Mouse (Mus musculus): ENCODE measurements around the gene Maged1. TPM values are rescaled to one million over a fixed set of nuclear protein-coding genes. Genes with fewer than 3 reads are reported as not detected.

Gene Maged1
- total RNA-seq (2014; rRNA removed) (1,123 and 1,242 TPM in 2 replicates), polyA plus RNA-seq (2015; fragmentation: Nextera tagmentation; extraction: Ambion mirVana) (964 and 974 TPM in 2 replicates)

GRCm38 (mm10) chrX:94541918-94542355 lies at the start of gene Maged1:
Maged1 (minus strand) TSS chrX:94542143.
- H3K9ac ChIP-seq (replicated peaks; ENCODE audit: low read length, poor library complexity, severe bottlenecking): peak within 1 kb of the TSS; percentile 74
- no peak for TF ChIP-seq CTCF (IDR thresholded peaks at IDR 0.05)
- H3K4me2 ChIP-seq (ENCODE audit: low read depth, low read length, poor library complexity, severe bottlenecking): peak within 1 kb of the TSS; percentile 55
- no peaks in the 10 kb centered on the region for H3K9me3 ChIP-seq (ENCODE audit: low read length)
- H3K36me3 ChIP-seq (ENCODE audit: insufficient read depth, low read length): 0 out of 2 replicates have a peak, but pooled peaks cover 17% of the 10 kb centered on the region
- ATAC-seq (ENCODE audit: low FRiP score) (peak; percentile 92), DNase-seq (ENCODE audit: low spot score) (peak; percentile 96)
- peak within 1 kb of the TSS; percentile 59 for H3K4me3 ChIP-seq (ENCODE audit: low read depth, low read length)
- H3K27ac ChIP-seq (ENCODE audit: low read depth, low read length): peak within 1 kb of the TSS; percentile 90
- no peaks in the 10 kb centered on the region for H3K27me3 ChIP-seq (ENCODE audit: insufficient read depth, low read length)
- WGBS: 17% methylated on average over 32 of the region's 32 CpGs
- H3K4me1 ChIP-seq (ENCODE audit: insufficient read depth, low read length): no peaks in the 10 kb centered on the region

GRCm38 (mm10) chrX:94580251-94580650 lies 38.3 kb upstream of the Maged1 start:
- DNase-seq (ENCODE audit: low spot score) (no peak), ATAC-seq (ENCODE audit: low FRiP score) (no peak)
- 79% methylated on average over 1 of the region's 1 CpGs for whole genome bisulfite sequencing
- no peak overlapping the region for H3K9ac ChIP-seq (replicated peaks; ENCODE audit: low read length, poor library complexity, severe bottlenecking)
- H3K4me3 ChIP-seq (ENCODE audit: low read depth, low read length): no peak overlapping the region
- no peaks in the 10 kb centered on the region for H3K4me1 ChIP-seq (ENCODE audit: insufficient read depth, low read length)
- H3K4me2 ChIP-seq (ENCODE audit: low read depth, low read length, poor library complexity, severe bottlenecking): no peak overlapping the region
- H3K9me3 ChIP-seq (ENCODE audit: low read length): no peaks in the 10 kb centered on the region
- no peaks in the 10 kb centered on the region for H3K36me3 ChIP-seq (ENCODE audit: insufficient read depth, low read length)
- TF ChIP-seq CTCF (IDR thresholded peaks at IDR 0.05): no peak
- H3K27ac ChIP-seq (ENCODE audit: low read depth, low read length): no peak overlapping the region
- no peaks in the 10 kb centered on the region for H3K27me3 ChIP-seq (ENCODE audit: insufficient read depth, low read length)

DNA sequence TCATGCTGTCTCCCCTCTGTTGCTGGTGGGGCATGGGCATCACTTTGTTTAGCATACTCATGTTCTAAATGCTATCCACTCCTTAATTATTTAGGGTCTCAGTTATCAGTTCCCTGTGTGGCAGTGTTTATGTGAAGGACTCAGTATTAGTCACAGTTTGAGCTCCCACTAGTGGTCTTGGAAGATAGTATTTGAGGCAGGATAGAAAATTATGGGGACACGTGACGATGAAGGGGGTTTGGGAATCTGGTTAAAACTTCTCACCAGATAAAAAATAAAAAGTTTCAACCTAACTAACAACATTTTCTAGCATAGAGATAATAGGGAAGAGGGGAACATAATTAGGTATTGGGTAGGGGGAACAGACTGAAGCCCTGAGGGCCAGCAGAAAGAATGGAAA lies 22.8 kb upstream of the Maged1 start:
- no peak for ATAC-seq (ENCODE audit: low FRiP score)
- no peaks in the 10 kb centered on the region for H3K4me1 ChIP-seq (ENCODE audit: insufficient read depth, low read length)
- H3K9ac ChIP-seq (replicated peaks; ENCODE audit: low read length, poor library complexity, severe bottlenecking): no peak overlapping the region
- no peaks in the 10 kb centered on the region for H3K27me3 ChIP-seq (ENCODE audit: insufficient read depth, low read length)
- H3K27ac ChIP-seq (ENCODE audit: low read depth, low read length): no peak overlapping the region
- 70% methylated on average over 2 of the region's 2 CpGs for WGBS
- no peaks in the 10 kb centered on the region for H3K36me3 ChIP-seq (ENCODE audit: insufficient read depth, low read length)
- peak; percentile 19; the same call in 1 of the 2 replicates for TF ChIP-seq CTCF (IDR thresholded peaks at IDR 0.05)
- H3K4me2 ChIP-seq (ENCODE audit: low read depth, low read length, poor library complexity, severe bottlenecking): no peak overlapping the region
- no peak for DNase-seq (ENCODE audit: low spot score)
- no peak overlapping the region for H3K4me3 ChIP-seq (ENCODE audit: low read depth, low read length)
- H3K9me3 ChIP-seq (ENCODE audit: low read length): no peaks in the 10 kb centered on the region

DNA sequence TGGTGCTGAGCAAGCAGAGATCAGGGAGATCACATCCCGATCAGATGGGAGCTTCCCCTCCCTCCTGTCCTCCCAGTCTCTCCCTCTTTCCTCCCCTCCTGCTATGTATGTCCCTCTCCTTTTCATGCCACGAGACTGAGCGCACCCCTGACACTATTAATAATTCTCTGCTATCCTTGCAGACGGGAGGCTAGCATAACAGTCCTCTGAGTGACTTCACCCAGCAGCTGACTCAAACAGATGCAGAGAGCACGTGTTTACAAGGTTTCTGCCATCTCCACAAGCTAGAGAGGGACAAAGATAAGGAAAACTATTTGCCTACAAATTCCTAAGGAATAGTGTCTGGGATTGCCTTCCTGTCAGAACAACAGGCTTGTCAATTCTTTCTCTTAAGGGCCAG lies 20.4 kb upstream of the Maged1 start:
- no peak for TF ChIP-seq CTCF (IDR thresholded peaks at IDR 0.05)

GRCm38 (mm10) chrX:94548227-94548626 lies 6.3 kb upstream of the Maged1 start:
- H3K27ac ChIP-seq (ENCODE audit: low read depth, low read length): no peak overlapping the region
- peak; percentile 44 for TF ChIP-seq CTCF (IDR thresholded peaks at IDR 0.05)
- no peak overlapping the region for H3K9ac ChIP-seq (replicated peaks; ENCODE audit: low read length, poor library complexity, severe bottlenecking)
- no peak overlapping the region for H3K4me3 ChIP-seq (ENCODE audit: low read depth, low read length)
- peaks cover 5% of the 10 kb centered on the region; the same call in 1 of the 2 replicates for H3K27me3 ChIP-seq (ENCODE audit: insufficient read depth, low read length)
- ATAC-seq (ENCODE audit: low FRiP score) (no peak), DNase-seq (ENCODE audit: low spot score) (peak; percentile 4)
- no peak overlapping the region for H3K4me2 ChIP-seq (ENCODE audit: low read depth, low read length, poor library complexity, severe bottlenecking)
- WGBS: 49% methylated on average over 3 of the region's 3 CpGs
- H3K9me3 ChIP-seq (ENCODE audit: low read length): no peaks in the 10 kb centered on the region
- H3K4me1 ChIP-seq (ENCODE audit: insufficient read depth, low read length): no peaks in the 10 kb centered on the region
- H3K36me3 ChIP-seq (ENCODE audit: insufficient read depth, low read length): no peaks in the 10 kb centered on the region

More for the DNA sequence above, 20.4 kb upstream of the Maged1 start:
- ATAC-seq (ENCODE audit: low FRiP score) (no peak), DNase-seq (ENCODE audit: low spot score) (no peak)
- no peaks in the 10 kb centered on the region for H3K36me3 ChIP-seq (ENCODE audit: insufficient read depth, low read length)
- H3K4me1 ChIP-seq (ENCODE audit: insufficient read depth, low read length): no peaks in the 10 kb centered on the region
- H3K27ac ChIP-seq (ENCODE audit: low read depth, low read length): no peak overlapping the region
- no peaks in the 10 kb centered on the region for H3K9me3 ChIP-seq (ENCODE audit: low read length)
- 47% methylated on average over 5 of the region's 5 CpGs for WGBS
- H3K4me2 ChIP-seq (ENCODE audit: low read depth, low read length, poor library complexity, severe bottlenecking): no peak overlapping the region
- no peaks in the 10 kb centered on the region for H3K27me3 ChIP-seq (ENCODE audit: insufficient read depth, low read length)
- no peak overlapping the region for H3K9ac ChIP-seq (replicated peaks; ENCODE audit: low read length, poor library complexity, severe bottlenecking)
- H3K4me3 ChIP-seq (ENCODE audit: low read depth, low read length): no peak overlapping the region

- H3K27ac ChIP-seq (ENCODE audit: low read depth, low read length): no peak overlapping the region
- no peak for TF ChIP-seq CTCF (IDR thresholded peaks at IDR 0.05)
- ATAC-seq (ENCODE audit: low FRiP score) (no peak), DNase-seq (ENCODE audit: low spot score) (no peak)
- 87% methylated on average over 3 of the region's 3 CpGs for WGBS
- no peak overlapping the region for H3K4me3 ChIP-seq (ENCODE audit: low read depth, low read length)
- H3K4me1 ChIP-seq (ENCODE audit: insufficient read depth, low read length): no peaks in the 10 kb centered on the region
- no peak overlapping the region for H3K4me2 ChIP-seq (ENCODE audit: low read depth, low read length, poor library complexity, severe bottlenecking)
- H3K27me3 ChIP-seq (ENCODE audit: insufficient read depth, low read length): peaks cover 2% of the 10 kb centered on the region; the same call in 1 of the 2 replicates
- no peaks in the 10 kb centered on the region for H3K36me3 ChIP-seq (ENCODE audit: insufficient read depth, low read length)
- no peaks in the 10 kb centered on the region for H3K9me3 ChIP-seq (ENCODE audit: low read length)
- H3K9ac ChIP-seq (replicated peaks; ENCODE audit: low read length, poor library complexity, severe bottlenecking): no peak overlapping the region
These were observed 4.0 kb upstream of the Maged1 start for GRCm38 (mm10) chrX:94545941-94546340.

Measured in midbrain, postnatal 0 days (tissue).